In genomic region chr13:97452386-97453089, GRCm38 (mm10) we compare ENCODE assay signal across 17 mouse cellular contexts.
A peak's percentile ranks its signal among the peaks of the same experiment; 100 is the strongest.
DNase-seq lines count a peak whose midpoint lies in the region; ATAC-seq and TF ChIP-seq lines count a peak whose summit lies in the region.
"Had no signal": no experiment of that assay in that cellular context is flagged by ENCODE, and none has a peak within 500 bp of the region (broad histone marks: within the 10 kb centered on the region; RNA-seq: fewer than 3 reads in every experiment).

No protein-coding gene starts in this region.

- H3K4me2 ChIP-seq in forebrain, embryonic 12.5 days: no peak overlapping the region
- no peak overlapping the region for H3K4me2 ChIP-seq in forebrain, embryonic 14.5 days (ENCODE audit: low read length)
- H3K4me2 ChIP-seq in liver, embryonic 15.5 days: peak overlapping the region; percentile 67
- no peak overlapping the region for H3K4me2 ChIP-seq in lung, postnatal 0 days (replicated peaks; ENCODE audit: low read depth, low read length)
- H3K4me2 ChIP-seq: embryonic facial prominence, embryonic 12.5 days; hindbrain, embryonic 15.5 days; limb, embryonic 13.5 days had no signal

- ATAC-seq in forebrain, embryonic 12.5 days (ENCODE audit: low FRiP score): no peak
- ATAC-seq in forebrain, embryonic 14.5 days: no peak
- peak; percentile 72 for ATAC-seq in erythroid progenitor cell, adult 5-6 weeks (replicated peaks; ENCODE audit: low FRiP score, poor library complexity, severe bottlenecking)
- peak; percentile 81 for ATAC-seq in liver, embryonic 15.5 days (ENCODE audit: insufficient read depth)
- ATAC-seq in lung, postnatal 0 days: no peak
- ATAC-seq: forebrain, embryonic 16.5 days; Patski had no signal

- H3K9ac ChIP-seq in forebrain, embryonic 12.5 days: no peak overlapping the region
- no peak overlapping the region for H3K9ac ChIP-seq in forebrain, embryonic 14.5 days (ENCODE audit: low read length)
- no peak overlapping the region for H3K9ac ChIP-seq in liver, embryonic 15.5 days
- no peak overlapping the region for H3K9ac ChIP-seq in lung, postnatal 0 days (replicated peaks; ENCODE audit: low read depth)
- H3K9ac ChIP-seq: embryonic facial prominence, embryonic 12.5 days; hindbrain, embryonic 15.5 days; limb, embryonic 13.5 days had no signal

- no peak overlapping the region for H3K4me3 ChIP-seq in forebrain, embryonic 12.5 days (replicated peaks)
- no peak overlapping the region for H3K4me3 ChIP-seq in forebrain, embryonic 14.5 days (ENCODE audit: low read depth, low read length)
- H3K4me3 ChIP-seq in left cerebral cortex, adult 2 months: no peak overlapping the region
- peak overlapping the region; percentile 22 for H3K4me3 ChIP-seq in liver, embryonic 15.5 days (replicated peaks)
- H3K4me3 ChIP-seq in lung, postnatal 0 days (ENCODE audit: low read depth, low read length): no peak overlapping the region
- H3K4me3 ChIP-seq: embryonic facial prominence, embryonic 12.5 days; heart, adult 2 months; hindbrain, embryonic 15.5 days; limb, embryonic 13.5 days; myocyte had no signal

- no peaks in the 10 kb centered on the region for H3K27me3 ChIP-seq in forebrain, embryonic 12.5 days
- H3K27me3 ChIP-seq in forebrain, embryonic 14.5 days (replicated peaks; ENCODE audit: control insufficient read depth, insufficient read depth, low read length): no peaks in the 10 kb centered on the region
- no peaks in the 10 kb centered on the region for H3K27me3 ChIP-seq in liver, embryonic 15.5 days
- H3K27me3 ChIP-seq in lung, postnatal 0 days (replicated peaks; ENCODE audit: insufficient read depth, low read length): no peaks in the 10 kb centered on the region
- H3K27me3 ChIP-seq: embryonic facial prominence, embryonic 12.5 days; hindbrain, embryonic 15.5 days; Patski had no signal

- H3K4me1 ChIP-seq in forebrain, embryonic 12.5 days: peaks cover 7% of the 10 kb centered on the region
- peaks cover 5% of the 10 kb centered on the region; the same call in 1 of the 2 replicates for H3K4me1 ChIP-seq in forebrain, embryonic 14.5 days (ENCODE audit: control insufficient read depth, insufficient read depth, low read length)
- peaks cover 56% of the 10 kb centered on the region for H3K4me1 ChIP-seq in liver, embryonic 15.5 days (replicated peaks)
- no peaks in the 10 kb centered on the region for H3K4me1 ChIP-seq in lung, postnatal 0 days (ENCODE audit: insufficient read depth, low read depth, low read length)
- H3K4me1 ChIP-seq: hindbrain, embryonic 15.5 days had no signal

- no peak for TF ChIP-seq EP300 in lung, postnatal 0 days (IDR thresholded peaks at IDR 0.05)

- no peak for DNase-seq in forebrain, embryonic 14.5 days (ENCODE audit: low spot score)
- DNase-seq in left cerebral cortex, adult 2 months (ENCODE audit: extremely low spot score in 1 of 2, low spot score in 2 of 2): no peak
- no peak for DNase-seq in left cerebral cortex, postnatal 14 days (ENCODE audit: low spot score in 2 of 2)
- DNase-seq in lung, postnatal 0 days (ENCODE audit: low spot score): no peak
- DNase-seq in layer of hippocampus, postnatal 14 days (ENCODE audit: low spot score in 2 of 2): no peak
- DNase-seq: cerebellum, postnatal 36 days; heart, adult 2 months; lung, postnatal 14 days had no signal

- H3K9me3 ChIP-seq in forebrain, embryonic 12.5 days: no peaks in the 10 kb centered on the region
- H3K9me3 ChIP-seq in forebrain, embryonic 14.5 days (replicated peaks; ENCODE audit: control insufficient read depth, low read length): no peaks in the 10 kb centered on the region
- no peaks in the 10 kb centered on the region for H3K9me3 ChIP-seq in liver, embryonic 15.5 days (replicated peaks)
- no peaks in the 10 kb centered on the region for H3K9me3 ChIP-seq in lung, postnatal 0 days (ENCODE audit: low read length)
- H3K9me3 ChIP-seq: embryonic facial prominence, embryonic 12.5 days; hindbrain, embryonic 15.5 days; limb, embryonic 13.5 days had no signal

- H3K36me3 ChIP-seq in forebrain, embryonic 12.5 days (replicated peaks): no peaks in the 10 kb centered on the region
- no peaks in the 10 kb centered on the region for H3K36me3 ChIP-seq in forebrain, embryonic 14.5 days (ENCODE audit: control insufficient read depth, insufficient read depth, low read length)
- H3K36me3 ChIP-seq in liver, embryonic 15.5 days (replicated peaks): no peaks in the 10 kb centered on the region
- H3K36me3 ChIP-seq in lung, postnatal 0 days (ENCODE audit: insufficient read depth, low read length): no peaks in the 10 kb centered on the region
- H3K36me3 ChIP-seq: embryonic facial prominence, embryonic 12.5 days; hindbrain, embryonic 15.5 days; limb, embryonic 13.5 days had no signal

- WGBS in forebrain, embryonic 12.5 days: 58% methylated on average over 11 of the region's 11 CpGs
- WGBS in forebrain, embryonic 14.5 days: 65% methylated on average over 11 of the region's 11 CpGs
- 28% methylated on average over 11 of the region's 11 CpGs for WGBS in liver, embryonic 15.5 days (ENCODE audit: insufficient replicate concordance)
- WGBS in lung, postnatal 0 days: 38% methylated on average over 11 of the region's 11 CpGs

- intact Hi-C loops in left cerebral cortex, adult 2 months (cut with DNase I): loop anchor here (5.0 kb wide), 1 partner anchor 180 kb away; no protein-coding TSS in a partner anchor
- intact Hi-C loops in left cerebral cortex, postnatal 14 days (cut with DNase I): loop anchor here (10.0 kb wide), 1 partner anchor 482 kb away; no protein-coding TSS in a partner anchor

- H3K27ac ChIP-seq in forebrain, embryonic 12.5 days: peak overlapping the region; percentile 1; the same call in 1 of the 2 replicates
- H3K27ac ChIP-seq in forebrain, embryonic 14.5 days (ENCODE audit: low read depth, low read length): no peak overlapping the region
- peak overlapping the region; percentile 50; the same call in 1 of the 2 replicates for H3K27ac ChIP-seq in left cerebral cortex, adult 2 months
- H3K27ac ChIP-seq in liver, embryonic 15.5 days (replicated peaks): peak overlapping the region; percentile 97
- H3K27ac ChIP-seq in lung, postnatal 0 days (ENCODE audit: low read length): no peak overlapping the region
- H3K27ac ChIP-seq: embryonic facial prominence, embryonic 12.5 days; heart, adult 2 months; hindbrain, embryonic 15.5 days; limb, embryonic 13.5 days had no signal

- TF ChIP-seq CTCF in left cerebral cortex, adult 2 months (IDR thresholded peaks at IDR 0.05): no peak
- TF ChIP-seq CTCF in lung, postnatal 0 days (IDR thresholded peaks at IDR 0.05): no peak

Comparison
In these comparisons a context has a peak if more than half of its experiments do, and no peak if none do; other contexts are left out.
1. H3K27ac ChIP-seq: peak in forebrain, embryonic 12.5 days (single experiment), left cerebral cortex, adult 2 months (single experiment) and liver, embryonic 15.5 days (single experiment); none in forebrain, embryonic 14.5 days (single experiment) and lung, postnatal 0 days (single experiment).
2. ATAC-seq: peak in erythroid progenitor cell, adult 5-6 weeks (single experiment) and liver, embryonic 15.5 days (single experiment); none in forebrain, embryonic 12.5 days (single experiment), forebrain, embryonic 14.5 days (single experiment) and lung, postnatal 0 days (single experiment).